Mouse (Mus musculus) T-cell, adult 2 months (primary cell): ENCODE results near the gene Ust.

ENCODE experiments used
- DNase-seq: peaks from one replicate; pipeline ENCODE4 v3.0.0; 2022; ENCODE audit warnings: low spot score

Ust gene

GRCm38 (mm10) chr10:8427671-8428364 lies 90.8 kb downstream of the Ust start:
- DNase-seq = no peak

- no peak for DNase-seq
Measured at GRCm38 (mm10) chr10:8419496-8420009, 99.1 kb downstream of the Ust start.

- DNase-seq = no peak
Measured at GRCm38 (mm10) chr10:8415474-8415873, 103.2 kb downstream of the Ust start.

GRCm38 (mm10) chr10:8415036-8415435 lies 103.6 kb downstream of the Ust start:
- no peak for DNase-seq

- no peak for DNase-seq
Measured at GRCm38 (mm10) chr10:8405141-8405540, 113.5 kb downstream of the Ust start.

GRCm38 (mm10) chr10:8392226-8392625 lies 126.4 kb downstream of the Ust start:
- no peak for DNase-seq

GRCm38 (mm10) chr10:8391264-8391748 lies 127.3 kb downstream of the Ust start:
- no peak for DNase-seq

- no peak for DNase-seq
Measured at GRCm38 (mm10) chr10:8388239-8388638, 130.4 kb downstream of the Ust start.

- peak; percentile 12 for DNase-seq
Measured at GRCm38 (mm10) chr10:8369894-8370500, 148.6 kb downstream of the Ust start.

GRCm38 (mm10) chr10:8365816-8366215 lies 152.8 kb downstream of the Ust start:
- DNase-seq = no peak

- DNase-seq = no peak
Measured at GRCm38 (mm10) chr10:8364182-8364581, 154.4 kb downstream of the Ust start.

GRCm38 (mm10) chr10:8363281-8363680 lies 155.3 kb downstream of the Ust start:
- no peak for DNase-seq

- DNase-seq = no peak
Measured at GRCm38 (mm10) chr10:8358286-8359045, 160.2 kb downstream of the Ust start.

GRCm38 (mm10) chr10:8353534-8353933 lies 165.1 kb downstream of the Ust start:
- no peak for DNase-seq

- no peak for DNase-seq
Measured at GRCm38 (mm10) chr10:8350626-8351025, 168.0 kb downstream of the Ust start.

- no peak for DNase-seq
Measured at GRCm38 (mm10) chr10:8347497-8347896, 171.1 kb downstream of the Ust start.

- no peak for DNase-seq
Measured at GRCm38 (mm10) chr10:8342556-8342955, 176.1 kb downstream of the Ust start.

GRCm38 (mm10) chr10:8339645-8340428 lies 178.8 kb downstream of the Ust start:
- DNase-seq = no peak

- no peak for DNase-seq
Measured at GRCm38 (mm10) chr10:8336601-8337000, 182.0 kb downstream of the Ust start.

- DNase-seq = no peak
Measured at GRCm38 (mm10) chr10:8330958-8331357, 187.7 kb downstream of the Ust start.

GRCm38 (mm10) chr10:8330006-8330405 lies 188.6 kb downstream of the Ust start:
- no peak for DNase-seq

- DNase-seq = peak; percentile 62
Measured at GRCm38 (mm10) chr10:8323304-8323765, 195.3 kb downstream of the Ust start.
